Mouse (Mus musculus): ENCODE results near the gene Gm16429.
"Not testable (repeated sequence)": the region's sequence is repeated elsewhere in the genome, so short reads cannot be mapped to it uniquely, and the experiment has no call there.

The Gm16429 gene

GRCm38 (mm10) chr5:93928952-93929351 is at the start of gene Gm16429:
TSS of gene Gm16429 (minus strand) at chr5:93929052.
- not testable (repeated sequence) for DNase-seq

Measured in kidney, adult 11 months (tissue).